Mouse (Mus musculus) intestine, postnatal 0 days (tissue): Measurements from ENCODE around the gene Ece2. TPM values are rescaled to one million over a fixed set of nuclear protein-coding genes. Genes with fewer than 3 reads are reported as not detected.
A peak's percentile ranks its signal among the peaks of the same experiment; 100 is the strongest.
"Not testable (repeated sequence)": the region's sequence is repeated elsewhere in the genome, so short reads cannot be mapped to it uniquely, and the experiment has no call there.

Experiments
- ATAC-seq: fragments of 200-750 bp; cut with Nextera tagmentation; 2 replicates; pipeline ENCODE4 v1.8.0; 2017; ENCODE audit warnings: mild to moderate bottlenecking, moderate TSS enrichment, moderate library complexity
- H3K27ac ChIP-seq: fragments of 300-500 bp; sonication (generic); 2 replicates; pipeline ENCODE4 v1.5.1; 2014; ENCODE audit warnings: mild to moderate bottlenecking, low read depth, low read length, moderate library complexity
- H3K27me3 ChIP-seq: fragments of 300-500 bp; sonication (generic); replicated peaks from 2 replicates; pipeline ENCODE4 v1.6.1; 2014; ENCODE audit warnings: low read length, mixed read lengths; ENCODE audit not compliant: control insufficient read depth, insufficient read depth
- H3K36me3 ChIP-seq: fragments of 300-500 bp; sonication (generic); 2 replicates; pipeline ENCODE4 v1.6.1; 2014; ENCODE audit warnings: mild to moderate bottlenecking, moderate library complexity; ENCODE audit not compliant: control insufficient read depth, insufficient read depth
- H3K4me1 ChIP-seq: fragments of 300-500 bp; sonication (generic); replicated peaks from 2 replicates; pipeline ENCODE4 v1.6.1; 2014; ENCODE audit warnings: antibody characterized with exemption, low read length, mixed read lengths; ENCODE audit not compliant: control insufficient read depth, insufficient read depth
- H3K4me2 ChIP-seq: fragments of 300-500 bp; sonication (generic); replicated peaks from 2 replicates; pipeline ENCODE4 v1.6.1; 2014; ENCODE audit warnings: low read depth, mild to moderate bottlenecking, moderate library complexity
- H3K4me3 ChIP-seq: fragments of 300-500 bp; sonication (generic); 2 replicates; pipeline ENCODE4 v1.5.1; 2014; ENCODE audit warnings: low read depth, low read length
- H3K9ac ChIP-seq: fragments of 300-500 bp; sonication (generic); 2 replicates; pipeline ENCODE4 v1.6.1; 2014; ENCODE audit warnings: mild to moderate bottlenecking, low read depth, low read length
- H3K9me3 ChIP-seq: fragments of 300-500 bp; sonication (generic); 2 replicates; pipeline ENCODE4 v1.6.1; 2016; ENCODE audit warnings: mixed run types; ENCODE audit not compliant: control insufficient read depth
- CTCF ChIP-seq: sonication (generic); IDR thresholded peaks from 2 replicates; pipeline ENCODE4 v1.5.1; 2016; ENCODE audit warnings: low read depth, mild to moderate bottlenecking, control low read depth, antibody characterized with exemption, moderate library complexity
- WGBS: fragments of 180-500 bp; shearing (Covaris S2); extraction: QIAGEN DNeasy Blood & Tissue Kit; methylation state at CpG from one replicate; pipeline ENCODE4 v1.1.7; 2014; 5-methylcytosine and 5-hydroxymethylcytosine counted together
- polyA plus RNA-seq: library from polyadenylated mRNA; unstranded; fragments of >200 nt; fragmentation: Nextera tagmentation; extraction: Ambion mirVana; gene quantifications from 2 replicates; pipeline ENCODE4 v1.2.1, GENCODE M21; 2015

Gene Ece2
- polyA plus RNA-seq, 1 experiment from 2014 or later, result 0.17 TPM

GRCm38 (mm10) chr16:20643911-20644310, 14.3 kb downstream of the Ece2 start:
- H3K27me3 ChIP-seq, result no peaks in the 10 kb centered on the region
- H3K27ac ChIP-seq, result no peak overlapping the region
- no peaks in the 10 kb centered on the region for H3K4me1 ChIP-seq
- no peak for ATAC-seq
- H3K4me2 ChIP-seq, result no peak overlapping the region
- no peaks in the 10 kb centered on the region for H3K9me3 ChIP-seq
- H3K4me3 ChIP-seq, result no peak overlapping the region
- no peak overlapping the region for H3K9ac ChIP-seq
- TF ChIP-seq CTCF, result no peak
- WGBS, result 80% methylated on average over 7 of the region's 7 CpGs
- H3K36me3 ChIP-seq, result no peaks in the 10 kb centered on the region

- peaks cover 20% of the 10 kb centered on the region for H3K36me3 ChIP-seq
- 1% methylated on average over 46 of the region's 46 CpGs for WGBS
- no peaks in the 10 kb centered on the region for H3K4me1 ChIP-seq
- ATAC-seq, result peak; percentile 94
- peak within 1 kb of the TSS; percentile 74 for H3K9ac ChIP-seq
- TF ChIP-seq CTCF, result peak; percentile 28; the same call in 1 of the 2 replicates
- no peaks in the 10 kb centered on the region for H3K27me3 ChIP-seq
- H3K27ac ChIP-seq, result peak within 1 kb of the TSS; percentile 9; the same call in 1 of the 2 replicates
- H3K4me3 ChIP-seq, result peak within 1 kb of the TSS; percentile 74
- peak within 1 kb of the TSS; percentile 81 for H3K4me2 ChIP-seq
- no peaks in the 10 kb centered on the region for H3K9me3 ChIP-seq
These were observed 21.7 kb downstream of the Ece2 start, which contains the start of gene Psmd2 for GRCm38 (mm10) chr16:20651076-20651946. Gene Psmd2 (plus strand): TSS chr16:20651652.

GRCm38 (mm10) chr16:20651947-20652310, 22.3 kb downstream of the Ece2 start:
- peak; percentile 34; the same call in 1 of the 2 replicates for ATAC-seq
- no peak for TF ChIP-seq CTCF
- Histone ChIP-seq H3K27ac (peak overlapping the region; percentile 9; the same call in 1 of the 2 replicates), H3K4me1 (no peaks in the 10 kb centered on the region), H3K4me3 (peak overlapping the region; percentile 74), H3K27me3 (no peaks in the 10 kb centered on the region), H3K9me3 (no peaks in the 10 kb centered on the region), H3K4me2 (peak overlapping the region; percentile 81), H3K36me3 (peaks cover 26% of the 10 kb centered on the region), H3K9ac (peak overlapping the region; percentile 74)
- 7% methylated on average over 12 of the region's 12 CpGs for WGBS

- Histone ChIP-seq H3K4me1 (no peaks in the 10 kb centered on the region), H3K36me3 (peaks cover 40% of the 10 kb centered on the region), H3K27me3 (no peaks in the 10 kb centered on the region), H3K4me3 (no peak overlapping the region), H3K9me3 (no peaks in the 10 kb centered on the region), H3K4me2 (no peak overlapping the region), H3K9ac (no peak overlapping the region), H3K27ac (no peak overlapping the region)
- no peak for TF ChIP-seq CTCF
- WGBS, result 57% methylated on average over 2 of the region's 2 CpGs
- no peak for ATAC-seq
These were observed 23.7 kb downstream of the Ece2 start for GRCm38 (mm10) chr16:20653315-20653714.

GRCm38 (mm10) chr16:20657661-20658060, 28.0 kb downstream of the Ece2 start:
- no peaks in the 10 kb centered on the region for H3K4me1 ChIP-seq
- no peak for TF ChIP-seq CTCF
- H3K27me3 ChIP-seq, result no peaks in the 10 kb centered on the region
- H3K4me2 ChIP-seq, result no peak overlapping the region
- ATAC-seq, result no peak
- H3K27ac ChIP-seq, result no peak overlapping the region
- H3K4me3 ChIP-seq, result no peak overlapping the region
- 87% methylated on average over 4 of the region's 4 CpGs for WGBS
- H3K9me3 ChIP-seq, result no peaks in the 10 kb centered on the region
- peaks cover 82% of the 10 kb centered on the region for H3K36me3 ChIP-seq
- no peak overlapping the region for H3K9ac ChIP-seq

GRCm38 (mm10) chr16:20668013-20668412, 38.4 kb downstream of the Ece2 start, which contains the start of gene Eif4g1:
Gene Eif4g1 (plus strand): TSS chr16:20668313.
- H3K4me1 ChIP-seq, H3K27ac ChIP-seq, H3K36me3 ChIP-seq, H3K27me3 ChIP-seq, H3K9ac ChIP-seq, H3K9me3 ChIP-seq, H3K4me3 ChIP-seq, ATAC-seq, H3K4me2 ChIP-seq: not testable (repeated sequence)
- WGBS, result 92% methylated on average over 3 of the region's 6 CpGs
